Mouse (Mus musculus) stomach, postnatal 0 days (tissue): ENCODE measurements around the gene Slc4a4.

Experiments
- CTCF ChIP-seq: IDR thresholded peaks from 2 replicates; pipeline ENCODE4 v1.5.1; 2016; ENCODE audit warnings: antibody characterized with exemption, low read depth, mild to moderate bottlenecking, moderate library complexity
- EP300 ChIP-seq: optimal IDR thresholded peaks from 2 replicates; pipeline ENCODE3; 2016; ENCODE audit warnings: antibody characterized with exemption

GRCm38 (mm10) chr5:88980740-88981139 is 94.1 kb downstream of the Slc4a4 start:
- no peak for TF ChIP-seq CTCF
- no peak for TF ChIP-seq EP300
